Mouse (Mus musculus): Measurements from ENCODE around the gene Sptbn1.

Sptbn1 gene

DNA sequence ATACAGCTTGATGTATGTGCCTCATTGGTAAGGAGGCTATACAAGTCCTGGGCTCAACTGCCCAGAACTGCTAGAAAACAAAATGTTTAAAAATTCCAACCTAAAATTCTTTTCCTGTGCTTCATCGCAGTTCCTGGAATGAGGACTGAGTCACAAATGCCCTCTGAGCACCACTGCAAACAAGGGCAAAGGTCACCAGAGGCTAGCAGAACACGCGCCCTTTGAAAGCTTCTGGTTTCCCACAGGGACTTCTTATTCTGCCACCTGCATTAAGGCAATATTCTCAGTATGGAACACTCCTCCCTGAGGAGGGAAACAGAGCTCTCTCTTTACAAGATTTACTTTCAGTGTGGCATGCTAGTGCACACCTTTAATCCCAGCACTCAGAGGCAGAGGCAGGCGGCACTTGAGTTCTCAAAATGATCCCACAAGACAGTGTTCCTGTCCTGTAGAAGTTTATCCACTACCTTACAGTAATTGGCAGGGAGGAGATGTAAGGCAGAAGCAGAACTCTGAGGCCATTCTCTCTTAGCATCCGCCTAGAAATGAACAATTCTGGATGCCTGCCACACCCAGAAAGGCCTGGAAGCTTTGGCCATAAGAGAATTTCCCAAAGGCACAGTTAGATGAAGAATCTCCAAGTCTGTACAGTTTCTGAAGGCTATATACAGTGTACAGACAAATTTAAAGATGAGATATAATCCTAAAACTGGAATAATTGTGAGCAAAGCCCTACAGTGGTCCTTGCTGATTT is 56.1 kb downstream of the Sptbn1 start:
- no peak for DNase-seq (ENCODE audit: low spot score in 2 of 2)

DNA sequence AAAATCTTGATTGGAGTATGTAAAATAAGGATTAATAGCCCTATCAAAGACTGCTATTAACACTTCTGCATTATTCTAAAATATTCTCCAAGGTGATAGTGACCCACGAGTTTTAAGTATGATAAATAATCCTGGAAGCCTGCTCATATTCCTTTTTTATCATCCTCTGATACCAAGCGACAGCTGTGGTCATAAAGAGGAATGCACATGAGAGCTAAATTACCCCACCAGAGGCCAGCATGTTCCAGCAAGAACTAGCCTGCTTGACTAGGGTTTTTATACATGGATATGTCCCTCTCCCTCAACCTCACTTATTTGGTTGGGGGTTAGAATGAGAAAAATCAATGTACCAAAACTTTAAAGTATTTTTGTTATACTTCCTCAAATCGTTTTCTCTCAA is 56.8 kb downstream of the Sptbn1 start:
- DNase-seq (ENCODE audit: low spot score in 2 of 2) = no peak

DNA sequence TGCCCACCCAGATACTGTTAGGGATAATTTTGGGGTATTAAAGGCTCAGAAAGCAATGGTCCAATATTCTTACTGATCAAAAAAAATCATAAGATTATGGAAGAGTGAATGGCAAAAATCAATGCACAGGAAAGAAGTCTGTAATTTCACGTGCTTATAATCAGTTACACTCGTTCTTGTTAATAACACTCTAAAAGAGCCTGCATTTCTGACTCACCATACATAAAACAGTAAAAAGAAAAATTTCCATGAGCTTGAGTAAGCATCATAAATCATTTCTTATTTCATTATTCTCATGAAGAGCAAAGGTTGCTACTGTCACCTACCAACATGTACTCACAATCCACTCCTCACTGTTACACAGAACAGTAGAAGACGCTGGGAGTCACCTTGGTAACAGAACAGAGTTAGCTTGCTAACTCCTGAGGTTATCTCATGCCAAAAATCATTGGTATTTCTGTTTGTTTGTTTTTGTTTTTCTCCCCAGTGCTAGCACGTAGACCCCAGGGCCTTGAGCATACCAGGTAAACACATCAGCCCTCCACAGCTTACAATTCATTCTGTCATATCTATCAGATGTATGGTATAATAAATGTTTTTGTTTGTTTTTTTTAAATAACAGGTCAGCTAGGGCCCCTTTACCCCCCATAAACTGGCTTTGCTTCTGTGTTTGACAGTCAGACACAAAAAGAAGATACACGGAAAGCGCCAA is 57.7 kb downstream of the Sptbn1 start:
- DNase-seq (ENCODE audit: low spot score in 2 of 2) = no peak

DNA sequence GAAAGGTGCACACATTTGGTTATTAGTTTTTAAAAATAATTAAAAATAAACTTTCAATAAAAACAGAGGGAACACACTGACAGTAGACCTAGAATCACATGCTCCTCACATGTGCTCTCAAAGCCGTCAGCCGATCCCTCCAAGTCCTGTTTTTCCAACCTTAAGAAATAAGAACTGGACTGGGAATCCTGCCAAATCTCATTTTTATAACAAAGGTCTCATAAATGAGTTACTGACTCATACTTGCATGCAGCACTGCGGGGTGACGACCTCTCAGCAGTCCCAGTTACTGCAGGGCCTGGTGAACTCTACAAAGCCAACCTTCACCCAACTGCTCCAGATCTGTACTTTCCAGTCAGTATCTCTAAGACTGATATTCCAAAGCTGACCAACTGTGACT is 58.5 kb downstream of the Sptbn1 start:
- DNase-seq (ENCODE audit: low spot score in 2 of 2) = no peak

DNA sequence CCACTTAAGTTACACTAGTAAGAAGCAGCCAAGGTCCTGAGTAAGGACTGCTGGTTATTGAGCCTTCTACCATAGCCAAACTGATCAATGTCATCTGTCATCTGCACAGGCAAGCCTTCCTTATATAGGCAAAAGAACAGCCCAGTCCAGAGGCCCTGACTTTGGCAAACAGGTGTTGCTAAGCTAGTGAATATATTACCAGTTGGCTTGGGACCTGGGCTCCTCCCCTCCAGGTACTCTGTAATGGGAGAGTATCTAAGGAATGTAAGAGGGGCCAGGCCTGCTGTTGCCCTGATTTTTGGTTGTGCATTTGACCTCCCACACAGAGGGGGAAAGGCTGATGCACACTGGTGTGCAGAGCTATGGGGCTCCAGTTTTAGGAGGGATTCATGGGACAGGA is 63.6 kb downstream of the Sptbn1 start:
- DNase-seq (ENCODE audit: low spot score in 2 of 2) = no peak

DNA sequence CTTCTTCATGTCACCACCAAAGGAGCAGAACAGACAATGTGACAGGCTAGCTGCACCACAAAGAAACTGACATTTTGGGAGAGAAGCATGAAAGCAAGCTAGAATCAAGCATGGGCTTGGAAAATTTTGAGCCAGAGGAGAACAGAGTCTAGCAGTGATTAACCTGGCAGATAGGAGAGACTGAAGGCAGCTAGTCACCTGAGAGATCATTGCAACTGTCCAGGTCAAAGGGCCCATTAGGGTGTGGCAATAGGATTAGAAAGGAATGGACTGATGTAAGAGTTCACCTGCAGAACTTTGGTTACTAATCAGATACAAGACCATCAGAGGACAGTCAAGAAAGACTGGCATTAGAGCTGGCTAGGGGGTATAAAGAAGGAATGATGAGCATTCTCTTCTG is 67.6 kb downstream of the Sptbn1 start:
- DNase-seq (ENCODE audit: low spot score in 2 of 2) = no peak

DNA sequence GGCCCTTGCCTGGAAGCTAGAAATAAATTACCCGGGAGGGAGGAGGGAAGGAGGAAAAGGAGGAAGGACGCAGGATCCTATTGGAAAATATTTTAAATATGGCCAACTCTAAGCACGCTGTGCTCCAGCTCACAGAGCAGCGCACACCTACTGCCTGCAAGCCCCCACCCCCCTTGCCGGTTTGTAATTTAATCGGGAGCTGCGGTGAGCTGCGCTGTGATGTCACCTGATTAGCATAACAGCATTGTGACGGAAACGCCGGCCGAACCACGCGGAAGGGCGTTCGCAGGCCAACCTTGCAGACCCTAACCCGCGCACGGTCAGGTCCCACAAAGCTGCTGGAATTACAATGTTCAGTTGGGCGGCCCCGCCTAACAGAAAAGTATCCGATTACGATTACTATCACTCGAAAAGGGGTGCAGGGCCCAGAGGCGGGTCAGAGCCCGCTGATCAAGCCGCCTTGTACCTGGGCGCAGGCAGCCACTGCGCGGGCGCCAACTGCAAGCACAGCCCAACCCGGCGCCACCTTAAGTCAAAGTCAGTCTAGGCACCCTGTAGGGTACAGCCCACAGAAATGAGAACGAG is 69.8 kb downstream of the Sptbn1 start:
- DNase-seq (ENCODE audit: low spot score in 2 of 2) = peak in 1 of 2 experiments; percentile 41

DNA sequence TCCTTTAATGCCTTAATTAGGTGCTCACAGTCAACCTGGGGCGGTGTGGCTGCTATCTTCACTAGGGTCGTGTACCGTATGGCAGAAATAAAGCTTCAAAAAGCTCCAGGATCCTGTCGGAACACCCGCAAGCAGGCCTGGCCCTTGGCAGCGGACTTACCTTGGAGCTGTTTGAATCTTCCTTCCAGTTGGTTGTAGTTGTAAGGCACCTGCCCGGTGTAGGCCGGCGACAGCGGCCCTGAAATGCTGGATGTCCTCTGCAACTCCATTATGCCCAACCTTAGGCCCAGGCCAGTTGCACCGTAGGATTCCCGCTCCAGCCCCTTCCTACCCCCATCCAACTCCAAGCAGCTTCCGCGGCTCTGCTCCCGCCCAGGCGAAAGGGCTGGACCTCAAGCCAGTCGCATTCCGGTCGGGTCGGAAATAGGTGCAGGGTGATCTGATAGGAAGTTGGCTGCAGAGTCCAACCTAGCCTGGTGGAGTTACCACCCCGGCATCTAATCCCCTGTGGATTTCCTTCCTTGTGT is 70.3 kb downstream of the Sptbn1 start:
- DNase-seq (ENCODE audit: low spot score in 2 of 2) = peak in 1 of 2 experiments; percentile 22

DNA sequence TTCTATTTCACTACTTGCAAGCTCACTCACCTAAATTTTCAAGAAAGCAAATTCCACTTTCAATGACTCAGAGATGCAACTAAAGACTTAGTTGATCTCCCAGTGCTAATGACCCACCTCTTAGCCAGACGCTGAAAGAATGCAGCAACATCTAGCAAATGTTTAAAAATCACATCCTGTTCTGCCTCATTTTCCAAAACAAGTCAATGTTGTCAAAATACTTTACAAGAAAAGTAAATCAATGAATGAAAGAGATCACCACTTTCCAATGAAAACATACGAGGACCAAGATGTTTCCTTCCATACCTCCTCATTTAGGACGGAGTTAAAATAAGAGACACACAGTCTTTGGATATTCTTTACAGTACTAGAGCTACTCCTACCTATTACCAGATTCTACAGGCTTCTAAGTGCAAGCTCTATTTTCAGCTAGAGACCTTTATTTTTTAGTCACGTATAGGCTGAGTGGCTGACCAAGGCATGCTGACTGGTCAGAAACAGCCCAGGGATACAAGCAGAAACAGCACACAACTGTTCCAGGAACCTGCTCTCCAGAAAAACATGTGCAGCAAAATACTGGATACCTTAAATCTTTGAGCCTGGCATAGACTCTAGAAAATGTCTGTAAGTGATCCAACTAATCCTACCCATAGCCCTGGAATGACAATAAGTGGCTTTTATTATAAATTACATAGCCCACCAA is 71.5 kb downstream of the Sptbn1 start:
- DNase-seq (ENCODE audit: low spot score in 2 of 2) = no peak

DNA sequence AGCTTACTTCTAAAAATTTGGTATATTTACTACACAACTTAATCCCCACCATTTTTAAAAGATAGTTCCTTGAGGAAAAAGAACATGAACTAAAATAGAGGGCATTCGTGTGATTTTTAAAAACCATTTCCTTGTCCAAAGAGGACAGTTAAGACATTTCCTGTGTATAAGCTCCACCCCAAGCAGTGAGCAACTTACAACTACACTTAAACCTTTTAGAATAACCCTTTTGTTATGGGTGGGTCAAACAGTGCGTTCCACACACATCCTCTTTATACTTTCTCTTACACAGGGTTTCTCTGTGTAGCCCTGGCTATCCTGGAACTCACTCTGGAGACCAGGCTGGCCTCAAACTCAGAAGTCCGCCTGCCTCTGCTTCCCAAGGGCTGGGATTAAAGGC is 72.2 kb downstream of the Sptbn1 start:
- DNase-seq (ENCODE audit: low spot score in 2 of 2) = no peak

DNA sequence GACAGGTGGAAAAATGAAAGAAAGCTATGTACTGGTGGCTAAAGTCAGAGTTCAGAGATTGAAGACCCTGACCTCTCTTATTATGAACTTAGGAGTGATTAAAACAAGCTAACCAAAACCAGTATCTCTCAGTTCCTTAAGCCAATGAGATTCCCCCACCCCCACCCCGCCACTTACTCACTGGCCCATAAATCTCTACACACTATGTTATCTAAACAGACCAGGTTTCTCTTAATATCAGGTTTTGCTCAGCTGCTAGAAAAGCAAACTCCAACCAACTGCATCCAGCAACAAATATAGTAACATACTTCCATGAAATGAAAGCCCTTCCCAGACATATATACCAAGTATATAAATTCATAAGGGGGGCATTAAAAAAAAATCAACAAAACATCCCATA is 73.2 kb downstream of the Sptbn1 start:
- DNase-seq (ENCODE audit: low spot score in 2 of 2) = no peak

DNA sequence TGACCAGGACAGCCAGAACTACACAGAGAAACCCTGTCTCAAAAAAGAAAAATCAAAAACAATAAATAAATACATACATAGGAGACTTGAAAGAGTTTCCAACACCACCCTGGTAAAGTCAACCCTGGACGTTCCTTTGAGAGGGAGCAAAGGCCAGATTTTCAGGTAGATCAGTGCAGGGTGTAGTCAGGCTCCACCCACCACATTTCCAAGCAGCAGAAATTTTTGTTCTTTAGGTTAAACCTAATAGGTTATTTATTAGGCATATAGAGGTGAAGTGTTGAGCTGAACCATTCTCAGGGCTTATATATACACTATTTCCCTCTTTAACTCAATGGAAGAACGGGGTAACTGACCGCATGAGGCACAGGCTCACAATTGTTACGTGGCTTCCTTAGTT is 77.0 kb downstream of the Sptbn1 start:
- no peak for DNase-seq (ENCODE audit: low spot score in 2 of 2)

DNA sequence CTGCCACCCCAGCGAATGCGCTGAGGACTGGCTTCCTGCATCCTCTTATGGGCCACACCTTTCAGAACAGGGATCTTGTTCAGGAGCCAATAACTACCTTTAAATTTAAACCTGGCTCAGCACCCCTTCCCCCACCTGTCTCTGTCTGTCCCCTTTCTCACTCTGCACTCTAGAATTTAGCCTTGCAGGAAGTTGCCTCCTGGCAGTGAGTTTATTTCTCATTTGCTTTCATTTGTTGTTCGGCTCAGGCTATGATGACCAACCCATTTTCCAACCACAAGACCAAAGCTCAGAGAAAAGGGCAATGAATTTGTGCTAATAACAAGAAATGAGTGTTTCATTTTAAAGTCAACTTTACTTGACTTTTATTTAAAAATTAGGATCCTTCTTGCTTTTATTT is 77.9 kb downstream of the Sptbn1 start:
- DNase-seq (ENCODE audit: low spot score in 2 of 2) = no peak

DNA sequence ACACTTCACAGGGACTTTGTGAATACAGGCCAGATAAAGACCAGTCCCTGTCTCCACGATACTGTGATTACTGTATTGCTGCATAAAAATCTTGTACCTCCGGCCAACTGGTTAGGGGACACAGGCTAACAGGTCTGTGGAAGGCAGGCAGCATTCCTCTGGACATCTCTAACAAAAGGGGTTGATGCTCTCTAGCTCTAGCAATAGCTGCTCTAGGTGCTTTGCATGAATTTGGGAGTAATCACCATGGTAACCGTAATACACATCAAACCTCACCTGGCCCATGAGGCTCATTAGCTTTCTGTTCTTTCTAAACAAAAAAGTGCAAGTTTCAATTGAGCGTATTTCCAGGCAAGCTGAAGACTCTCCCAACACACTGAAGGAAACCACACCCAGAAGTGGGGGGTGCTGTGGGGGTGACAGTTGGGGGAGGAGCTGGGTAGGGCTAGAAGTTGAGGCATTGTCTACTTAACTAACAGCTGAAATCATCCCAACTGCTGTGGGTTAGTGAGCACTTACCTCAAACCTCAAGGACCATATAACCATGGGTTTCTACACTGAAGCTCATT is 81.0 kb downstream of the Sptbn1 start:
- no peak for DNase-seq (ENCODE audit: low spot score in 2 of 2)

DNA sequence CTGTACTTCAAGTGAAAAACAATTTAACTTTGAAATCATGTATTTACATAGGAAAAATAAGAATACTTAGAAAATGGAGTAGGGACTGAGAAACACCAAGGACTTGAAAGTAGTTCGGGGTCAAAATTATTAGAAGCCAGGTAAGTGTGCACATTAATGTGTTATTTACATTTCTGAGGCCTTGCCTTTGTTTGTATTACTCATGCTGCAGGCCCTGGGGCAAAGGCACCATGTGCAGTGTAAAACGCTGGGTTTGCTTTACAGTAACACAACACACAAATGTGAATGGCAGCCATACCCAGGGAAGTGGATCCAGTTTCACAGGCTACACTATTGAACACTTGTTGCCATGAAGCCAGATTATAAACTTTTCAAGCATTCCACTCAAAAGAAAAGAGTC is 83.4 kb downstream of the Sptbn1 start:
- DNase-seq (ENCODE audit: low spot score in 2 of 2) = no peak

DNA sequence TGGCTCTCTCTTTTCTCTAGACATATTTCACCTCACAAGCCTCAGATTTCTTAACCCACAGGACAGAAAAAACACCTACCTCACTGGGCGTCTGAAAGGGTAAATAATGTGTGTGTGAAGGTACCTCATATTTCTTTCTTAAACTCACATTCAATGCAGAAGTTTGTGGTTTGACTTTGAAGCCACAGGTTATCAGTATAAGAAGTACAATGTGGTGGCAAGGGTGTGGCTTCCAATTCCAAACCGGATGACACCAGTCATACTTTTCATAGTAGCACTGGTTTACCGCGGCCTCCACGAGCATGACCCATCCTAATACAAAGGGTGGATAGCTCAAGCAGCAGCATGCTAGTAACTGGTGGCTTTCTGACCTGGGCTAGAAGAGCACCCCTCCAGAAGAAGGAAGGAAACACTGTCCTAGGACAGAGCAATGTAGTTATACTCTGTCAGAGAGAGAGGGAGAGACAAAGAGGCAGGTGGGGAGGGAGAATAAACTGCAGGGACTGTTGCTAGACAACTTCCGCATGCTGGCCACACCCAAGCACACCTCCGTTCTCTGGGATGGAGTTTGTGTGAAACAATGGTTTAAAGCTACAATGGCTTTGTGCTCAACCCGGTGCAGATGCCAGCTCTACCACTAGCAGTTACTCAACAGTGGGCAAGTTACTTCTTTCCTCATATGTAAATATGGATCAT is 85.1 kb downstream of the Sptbn1 start:
- no peak for DNase-seq (ENCODE audit: low spot score in 2 of 2)

DNA sequence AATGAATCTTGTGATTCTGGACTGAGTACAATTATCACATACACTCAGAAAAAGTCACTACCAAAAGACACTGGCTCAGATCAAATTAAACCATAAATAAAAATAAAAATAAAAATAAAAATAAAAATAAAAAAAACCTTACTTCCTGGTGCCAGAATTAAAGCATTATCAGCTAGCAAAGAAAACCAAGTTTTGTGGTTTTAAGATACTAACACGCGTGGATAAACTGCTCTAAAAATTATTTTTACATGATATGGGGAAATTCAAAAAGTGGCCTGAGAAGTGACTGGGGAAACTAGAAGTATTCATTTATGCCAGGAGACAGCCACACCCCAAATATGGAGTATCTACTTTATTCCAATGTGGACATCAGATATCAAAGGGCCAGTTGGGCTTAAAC is 89.8 kb downstream of the Sptbn1 start:
- DNase-seq (ENCODE audit: low spot score in 2 of 2) = no peak

DNA sequence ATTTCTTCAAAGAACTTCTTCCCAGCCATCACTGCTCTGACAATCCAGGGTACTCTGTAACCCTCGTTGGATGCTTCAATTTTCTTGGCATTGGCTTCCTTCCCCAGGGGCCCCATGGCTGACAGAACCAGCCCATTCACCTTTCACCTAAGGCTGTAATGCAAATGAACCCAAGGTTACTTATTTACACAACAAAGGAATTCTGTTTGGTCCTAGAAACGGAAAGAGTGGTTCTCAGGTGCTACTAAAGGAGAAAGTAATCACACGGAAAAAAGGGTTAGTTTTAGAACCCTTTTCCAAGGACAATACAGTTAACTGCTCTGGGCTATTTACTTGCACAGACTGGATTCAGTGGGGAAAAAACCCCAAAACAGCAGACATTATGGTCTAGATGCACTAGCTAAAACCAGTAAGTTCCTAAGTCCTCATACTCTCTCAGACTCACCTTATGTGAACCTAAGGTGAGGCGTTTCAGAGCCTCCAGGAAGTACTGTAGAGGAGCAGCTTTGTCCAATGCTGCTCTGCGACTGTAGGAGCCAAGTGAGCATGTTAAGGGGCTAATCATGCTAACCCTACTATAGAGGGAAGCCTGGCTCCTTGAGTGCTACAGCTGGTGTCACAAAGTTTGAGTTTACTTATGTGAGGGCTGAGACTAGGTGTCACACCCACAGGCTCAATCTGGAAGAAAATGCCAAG is 90.7 kb downstream of the Sptbn1 start:
- DNase-seq (ENCODE audit: low spot score in 2 of 2) = no peak

DNA sequence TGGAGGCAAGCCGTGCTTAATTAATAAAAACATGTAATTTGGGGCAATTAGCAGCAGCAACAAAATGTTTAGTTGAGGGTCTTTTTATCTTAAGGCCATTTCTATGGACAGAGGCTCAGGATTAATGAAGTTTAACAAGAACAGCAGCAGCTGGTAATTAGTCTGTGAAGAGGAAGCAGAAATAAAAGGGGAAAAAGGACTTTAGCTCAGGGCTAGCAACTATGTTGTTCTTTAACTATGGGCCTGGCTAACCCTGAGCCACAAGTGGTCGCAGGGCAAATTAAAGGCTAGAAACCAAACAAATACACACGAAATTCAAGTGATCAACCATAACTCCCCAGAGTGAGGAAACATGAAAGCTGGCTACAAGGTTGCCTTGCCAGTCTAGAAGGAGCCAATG is 91.9 kb downstream of the Sptbn1 start:
- DNase-seq (ENCODE audit: low spot score in 2 of 2) = no peak

DNA sequence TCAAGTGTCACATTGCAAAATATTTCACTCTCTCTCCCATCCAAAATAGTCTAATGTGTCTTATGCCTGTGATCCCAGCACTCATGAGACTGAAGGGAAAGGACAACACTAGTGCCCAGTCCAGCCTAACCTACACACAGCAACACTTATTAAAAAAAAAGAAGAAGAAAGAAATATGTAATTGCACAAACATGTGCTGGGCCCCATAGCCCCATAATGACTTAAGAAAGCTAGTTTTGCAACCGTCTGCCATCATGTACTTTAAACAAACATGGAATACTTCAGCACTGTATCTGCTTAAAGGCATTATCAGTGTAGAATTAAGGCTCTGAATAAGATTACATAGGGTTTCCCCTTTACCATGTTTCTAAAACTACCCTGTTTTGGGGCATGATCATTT is 92.4 kb downstream of the Sptbn1 start:
- DNase-seq (ENCODE audit: low spot score in 2 of 2) = no peak

Data from frontal cortex, postnatal 10 days (tissue).